Mouse (Mus musculus): ENCODE measurements around the gene Echs1. TPM values are rescaled to one million over a fixed set of nuclear protein-coding genes. Genes with fewer than 3 reads are reported as not detected.

Echs1 gene
- total and polyA plus RNA-seq, 2 experiments from 2014 or later, result 84.0 to 113 TPM

GRCm38 (mm10) chr7:140081408-140082241 lies 34.7 kb downstream of the Echs1 start:
- ATAC-seq, result peak; percentile 21
- Histone ChIP-seq H3K27ac (ENCODE audit: low read depth, low read length) (peak overlapping the region; percentile 82), H3K36me3 (ENCODE audit: insufficient read depth) (no peaks in the 10 kb centered on the region), H3K4me2 (ENCODE audit: low read depth) (peak overlapping the region; percentile 76), H3K4me1 (ENCODE audit: insufficient read depth) (peaks cover 9% of the 10 kb centered on the region; the same call in 1 of the 2 replicates), H3K9ac (peak overlapping the region; percentile 78), H3K27me3 (ENCODE audit: insufficient read depth, low read length) (no peaks in the 10 kb centered on the region), H3K9me3 (ENCODE audit: low read length) (no peaks in the 10 kb centered on the region), H3K4me3 (ENCODE audit: low read depth, low read length) (peak overlapping the region; percentile 52)
- WGBS, result 9% methylated on average over 20 of the region's 20 CpGs
- DNase-seq, result peak; percentile 48
- no peak for TF ChIP-seq CTCF (IDR thresholded peaks at IDR 0.05; ENCODE audit: low read depth)

GRCm38 (mm10) chr7:140080503-140081156 lies 35.6 kb downstream of the Echs1 start:
- H3K27ac ChIP-seq (ENCODE audit: low read depth, low read length), result peak overlapping the region; percentile 82
- H3K9me3 ChIP-seq (ENCODE audit: low read length), result no peaks in the 10 kb centered on the region
- 3% methylated on average over 24 of the region's 24 CpGs for WGBS
- H3K36me3 ChIP-seq (ENCODE audit: insufficient read depth), result no peaks in the 10 kb centered on the region
- ATAC-seq (peak; percentile 80), DNase-seq (peak; percentile 96)
- H3K27me3 ChIP-seq (ENCODE audit: insufficient read depth, low read length), result no peaks in the 10 kb centered on the region
- peak overlapping the region; percentile 78 for H3K9ac ChIP-seq
- peak overlapping the region; percentile 76 for H3K4me2 ChIP-seq (ENCODE audit: low read depth)
- TF ChIP-seq CTCF (IDR thresholded peaks at IDR 0.05; ENCODE audit: low read depth), result peak; percentile 53
- peak overlapping the region; percentile 52 for H3K4me3 ChIP-seq (ENCODE audit: low read depth, low read length)
- peaks cover 9% of the 10 kb centered on the region; the same call in 1 of the 2 replicates for H3K4me1 ChIP-seq (ENCODE audit: insufficient read depth)

- ATAC-seq, result no peak
Measured at GRCm38 (mm10) chr7:140078711-140079110, 37.6 kb downstream of the Echs1 start.

GRCm38 (mm10) chr7:140077698-140078097 lies 38.6 kb downstream of the Echs1 start:
- Histone ChIP-seq H3K9ac (no peak overlapping the region), H3K9me3 (ENCODE audit: low read length) (no peaks in the 10 kb centered on the region), H3K4me1 (ENCODE audit: insufficient read depth) (peaks cover 9% of the 10 kb centered on the region; the same call in 1 of the 2 replicates), H3K36me3 (ENCODE audit: insufficient read depth) (peaks cover 2% of the 10 kb centered on the region; the same call in 1 of the 2 replicates), H3K27ac (ENCODE audit: low read depth, low read length) (no peak overlapping the region), H3K27me3 (ENCODE audit: insufficient read depth, low read length) (no peaks in the 10 kb centered on the region), H3K4me3 (ENCODE audit: low read depth, low read length) (no peak overlapping the region), H3K4me2 (ENCODE audit: low read depth) (no peak overlapping the region)
- TF ChIP-seq CTCF (IDR thresholded peaks at IDR 0.05; ENCODE audit: low read depth), result no peak
- WGBS, result 74% methylated on average over 6 of the region's 6 CpGs
- no peak for ATAC-seq
- no peak for DNase-seq

More at GRCm38 (mm10) chr7:140078711-140079110, 37.6 kb downstream of the Echs1 start:
- Histone ChIP-seq H3K9me3 (ENCODE audit: low read length) (no peaks in the 10 kb centered on the region), H3K4me1 (ENCODE audit: insufficient read depth) (peaks cover 9% of the 10 kb centered on the region; the same call in 1 of the 2 replicates), H3K4me3 (ENCODE audit: low read depth, low read length) (no peak overlapping the region), H3K27ac (ENCODE audit: low read depth, low read length) (no peak overlapping the region), H3K4me2 (ENCODE audit: low read depth) (no peak overlapping the region), H3K27me3 (ENCODE audit: insufficient read depth, low read length) (no peaks in the 10 kb centered on the region), H3K9ac (no peak overlapping the region), H3K36me3 (ENCODE audit: insufficient read depth) (no peaks in the 10 kb centered on the region)
- WGBS, result 1% methylated on average over 5 of the region's 5 CpGs
- DNase-seq, result peak; percentile 89
- TF ChIP-seq CTCF (IDR thresholded peaks at IDR 0.05; ENCODE audit: low read depth), result peak; percentile 90

- Histone ChIP-seq H3K9ac (no peak overlapping the region), H3K4me2 (ENCODE audit: low read depth) (no peak overlapping the region; the same call in 1 of the 2 replicates), H3K4me3 (ENCODE audit: low read depth, low read length) (no peak overlapping the region), H3K27me3 (ENCODE audit: insufficient read depth, low read length) (no peaks in the 10 kb centered on the region), H3K36me3 (ENCODE audit: insufficient read depth) (peaks cover 36% of the 10 kb centered on the region), H3K9me3 (ENCODE audit: low read length) (no peaks in the 10 kb centered on the region), H3K4me1 (ENCODE audit: insufficient read depth) (no peaks in the 10 kb centered on the region), H3K27ac (ENCODE audit: low read depth, low read length) (no peak overlapping the region)
- no peak for TF ChIP-seq CTCF (IDR thresholded peaks at IDR 0.05; ENCODE audit: low read depth)
- WGBS, result 35% methylated on average over 37 of the region's 39 CpGs
- no peak for ATAC-seq
- DNase-seq, result no peak
Measured at GRCm38 (mm10) chr7:140070042-140070711, 46.1 kb downstream of the Echs1 start.

- H3K27ac ChIP-seq (ENCODE audit: low read depth, low read length), result no peak overlapping the region
- DNase-seq (no peak), ATAC-seq (no peak)
- H3K4me2 ChIP-seq (ENCODE audit: low read depth), result no peak overlapping the region
- no peaks in the 10 kb centered on the region for H3K4me1 ChIP-seq (ENCODE audit: insufficient read depth)
- no peak for TF ChIP-seq CTCF (IDR thresholded peaks at IDR 0.05; ENCODE audit: low read depth)
- no peaks in the 10 kb centered on the region for H3K27me3 ChIP-seq (ENCODE audit: insufficient read depth, low read length)
- H3K9ac ChIP-seq, result no peak overlapping the region
- peaks cover 31% of the 10 kb centered on the region for H3K36me3 ChIP-seq (ENCODE audit: insufficient read depth)
- no peak overlapping the region for H3K4me3 ChIP-seq (ENCODE audit: low read depth, low read length)
- 65% methylated on average over 6 of the region's 6 CpGs for WGBS
- H3K9me3 ChIP-seq (ENCODE audit: low read length), result no peaks in the 10 kb centered on the region
Measured at GRCm38 (mm10) chr7:140067397-140067796, 48.9 kb downstream of the Echs1 start.
